Mouse (Mus musculus) stomach, postnatal 0 days (tissue): ENCODE results near the gene H2-Q10. TPM values are rescaled to one million over a fixed set of nuclear protein-coding genes. Genes with fewer than 3 reads are reported as not detected.
A peak's percentile ranks its signal among the peaks of the same experiment; 100 is the strongest.
"Not testable (repeated sequence)": the region's sequence is repeated elsewhere in the genome, so short reads cannot be mapped to it uniquely, and the experiment has no call there.

Experiments
- ATAC-seq: fragments of 200-750 bp; cut with Nextera tagmentation; 2 replicates; pipeline ENCODE4 v1.8.0; 2017; ENCODE audit not compliant: low FRiP score, low TSS enrichment
- DNase-seq: peaks from one replicate; pipeline ENCODE4 v3.0.0-alpha.2; 2016; ENCODE audit warnings: low spot score
- H3K27ac ChIP-seq: fragments of 300-500 bp; sonication (generic); replicated peaks from 2 replicates; pipeline ENCODE4 v1.5.1; 2014; ENCODE audit warnings: mild to moderate bottlenecking, control low read depth
- H3K27me3 ChIP-seq: fragments of 300-500 bp; sonication (generic); 2 replicates; pipeline ENCODE4 v1.6.1; 2014; ENCODE audit warnings: low read length; ENCODE audit not compliant: control insufficient read depth, insufficient read depth
- H3K36me3 ChIP-seq: fragments of 300-500 bp; sonication (generic); 2 replicates; pipeline ENCODE4 v1.6.1; 2014; ENCODE audit warnings: low read length, mixed read lengths; ENCODE audit not compliant: control insufficient read depth, insufficient read depth
- H3K4me1 ChIP-seq: fragments of 300-500 bp; sonication (generic); replicated peaks from 2 replicates; pipeline ENCODE4 v1.6.1; 2014; ENCODE audit warnings: antibody characterized with exemption; ENCODE audit not compliant: control insufficient read depth, insufficient read depth
- H3K4me2 ChIP-seq: fragments of 300-500 bp; sonication (generic); replicated peaks from 2 replicates; pipeline ENCODE4 v1.6.1; 2014; ENCODE audit warnings: low read depth, mild to moderate bottlenecking, control low read depth, moderate library complexity
- H3K4me3 ChIP-seq: fragments of 300-500 bp; sonication (generic); 2 replicates; pipeline ENCODE4 v1.5.1; 2014; ENCODE audit warnings: low read depth, low read length, control low read depth
- H3K9ac ChIP-seq: fragments of 300-500 bp; sonication (generic); 2 replicates; pipeline ENCODE4 v1.6.1; 2014; ENCODE audit warnings: mild to moderate bottlenecking, low read length, control low read depth, mixed read lengths
- H3K9me3 ChIP-seq: fragments of 300-500 bp; sonication (generic); 2 replicates; pipeline ENCODE4 v1.6.1; 2016; ENCODE audit warnings: low read length; ENCODE audit not compliant: control insufficient read depth
- CTCF ChIP-seq: IDR thresholded peaks from 2 replicates; pipeline ENCODE4 v1.5.1; 2016; ENCODE audit warnings: antibody characterized with exemption, low read depth, mild to moderate bottlenecking, moderate library complexity
- WGBS: fragments of 180-500 bp; shearing (Covaris S2); extraction: QIAGEN DNeasy Blood & Tissue Kit; methylation state at CpG from one replicate; pipeline ENCODE4 v1.1.7; 2014; 5-methylcytosine and 5-hydroxymethylcytosine counted together
- polyA plus RNA-seq: library from polyadenylated mRNA; unstranded; fragments of >200 nt; fragmentation: Nextera tagmentation; extraction: Ambion mirVana; gene quantifications from 2 replicates; pipeline ENCODE4 v1.2.1, GENCODE M21; 2015

The H2-Q10 gene
- polyA plus RNA-seq, 1 experiment from 2014 or later = 0.99 TPM

- not testable (repeated sequence) for H3K27me3 ChIP-seq, H3K9me3 ChIP-seq, H3K27ac ChIP-seq, H3K36me3 ChIP-seq, H3K4me1 ChIP-seq, H3K9ac ChIP-seq
- ATAC-seq = peak; percentile 91
- TF ChIP-seq CTCF = 0 out of 2 replicates have a peak, but pooled peaks have one; percentile 3
- Histone ChIP-seq H3K4me3 (peak within 1 kb of the TSS; percentile 35), H3K4me2 (peak within 1 kb of the TSS; percentile 53)
- WGBS = 2% methylated on average over 49 of the region's 66 CpGs
- peak; percentile 84 for DNase-seq
These were observed 45.1 kb upstream of the H2-Q10 start, which contains the start of gene H2-Q6 for GRCm38 (mm10) chr17:35424624-35425416. Gene H2-Q6 (plus strand): TSS chr17:35424850.

- H3K36me3 ChIP-seq, H3K27me3 ChIP-seq, H3K9ac ChIP-seq, H3K9me3 ChIP-seq, H3K4me1 ChIP-seq, H3K27ac ChIP-seq: not testable (repeated sequence)
- Histone ChIP-seq H3K4me3 (peak overlapping the region; percentile 35; the same call in 1 of the 2 replicates), H3K4me2 (peak overlapping the region; percentile 53)
- DNase-seq (peak; percentile 37), ATAC-seq (0 out of 2 replicates have a peak, but pooled peaks have one; percentile 22)
- 22% methylated on average over 27 of the region's 28 CpGs for WGBS
These were observed 44.4 kb upstream of the H2-Q10 start for GRCm38 (mm10) chr17:35425474-35425873.

GRCm38 (mm10) chr17:35428883-35429282 lies 41.0 kb upstream of the H2-Q10 start:
- H3K4me1 ChIP-seq, ATAC-seq, H3K36me3 ChIP-seq, H3K9me3 ChIP-seq, H3K27ac ChIP-seq, DNase-seq, H3K4me2 ChIP-seq, H3K4me3 ChIP-seq, H3K9ac ChIP-seq, H3K27me3 ChIP-seq: not testable (repeated sequence)
- 87% methylated on average over 6 of the region's 6 CpGs for WGBS

- not testable (repeated sequence) for H3K9me3 ChIP-seq, H3K4me2 ChIP-seq, H3K9ac ChIP-seq, H3K36me3 ChIP-seq, H3K4me1 ChIP-seq, H3K27me3 ChIP-seq, DNase-seq, ATAC-seq, H3K27ac ChIP-seq, H3K4me3 ChIP-seq
- 82% methylated on average over 6 of the region's 6 CpGs for WGBS
These were observed 39.2 kb upstream of the H2-Q10 start for GRCm38 (mm10) chr17:35430671-35431070.

GRCm38 (mm10) chr17:35432167-35432566 lies 37.7 kb upstream of the H2-Q10 start:
- not testable (repeated sequence) for H3K27ac ChIP-seq, H3K4me3 ChIP-seq, H3K4me2 ChIP-seq, H3K4me1 ChIP-seq, H3K9ac ChIP-seq, ATAC-seq, H3K36me3 ChIP-seq, DNase-seq, H3K27me3 ChIP-seq, H3K9me3 ChIP-seq
- WGBS = 81% methylated on average over 2 of the region's 3 CpGs

- H3K4me1 ChIP-seq, H3K27me3 ChIP-seq, H3K9ac ChIP-seq, H3K4me3 ChIP-seq, H3K36me3 ChIP-seq, ATAC-seq, H3K4me2 ChIP-seq, H3K27ac ChIP-seq, H3K9me3 ChIP-seq: not testable (repeated sequence)
- TF ChIP-seq CTCF = peak; percentile 73
- WGBS = 7% methylated on average over 8 of the region's 8 CpGs
- peak; percentile 51 for DNase-seq
These were observed 35.1 kb upstream of the H2-Q10 start for GRCm38 (mm10) chr17:35434836-35435235.

GRCm38 (mm10) chr17:35435577-35435976 lies 34.3 kb upstream of the H2-Q10 start:
- H3K27me3 ChIP-seq, H3K4me3 ChIP-seq, ATAC-seq, H3K4me2 ChIP-seq, H3K9me3 ChIP-seq, H3K4me1 ChIP-seq, H3K9ac ChIP-seq, H3K36me3 ChIP-seq, H3K27ac ChIP-seq: not testable (repeated sequence)
- peak; percentile 12 for DNase-seq
- 77% methylated on average over 3 of the region's 3 CpGs for WGBS

- H3K9me3 ChIP-seq, H3K4me1 ChIP-seq, H3K36me3 ChIP-seq, DNase-seq, H3K27me3 ChIP-seq, ATAC-seq, H3K4me2 ChIP-seq, H3K9ac ChIP-seq, H3K4me3 ChIP-seq, H3K27ac ChIP-seq: not testable (repeated sequence)
- WGBS = 57% methylated on average over 1 of the region's 1 CpGs
These were observed 32.4 kb upstream of the H2-Q10 start for GRCm38 (mm10) chr17:35437386-35437936.

- 76% methylated on average over 1 of the region's 3 CpGs for WGBS
- H3K4me3 ChIP-seq = 0 out of 2 replicates have a peak overlapping the region, but pooled peaks have one; percentile 41
- H3K4me2 ChIP-seq, H3K36me3 ChIP-seq, DNase-seq, H3K9me3 ChIP-seq, H3K27me3 ChIP-seq, H3K27ac ChIP-seq, H3K9ac ChIP-seq, H3K4me1 ChIP-seq: not testable (repeated sequence)
- ATAC-seq = 0 out of 2 replicates have a peak, but pooled peaks have one; percentile 3
These were observed 31.5 kb upstream of the H2-Q10 start for GRCm38 (mm10) chr17:35438395-35438794.
